Mouse (Mus musculus) MN1 (cell line): ENCODE data around the gene Stat2.
A peak's percentile ranks its signal among the peaks of the same experiment; 100 is the strongest.
"Not testable (repeated sequence)": the region's sequence is repeated elsewhere in the genome, so short reads cannot be mapped to it uniquely, and the experiment has no call there.

Source experiments
- DNase-seq: peaks from one replicate; pipeline ENCODE4 v3.0.0-alpha.2; 2016; ENCODE audit warnings: low spot score

Gene Stat2

DNA sequence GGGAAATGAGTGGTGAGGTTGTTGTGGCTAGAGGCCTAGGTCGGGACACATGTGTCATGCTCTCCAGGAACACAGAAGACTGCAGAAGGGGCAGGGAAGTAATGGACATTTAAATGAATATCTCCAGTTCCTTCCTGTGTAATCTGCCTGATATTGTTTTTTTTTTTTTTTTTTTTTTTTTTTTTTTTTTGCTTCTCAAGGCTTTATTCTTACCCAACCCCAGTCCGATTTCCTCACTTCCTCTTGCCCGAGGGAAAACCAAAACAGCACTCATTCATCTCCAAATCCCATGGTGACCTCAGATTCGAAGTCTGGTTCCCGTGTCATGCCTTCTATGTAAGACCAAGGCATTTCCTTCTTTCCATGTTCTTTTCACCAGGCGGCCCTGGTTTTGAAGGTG lies 27.9 kb downstream of the Stat2 start:
- peak; percentile 59 for DNase-seq

- DNase-seq = peak; percentile 65
Observed at GRCm38 (mm10) chr10:128298702-128299171, 28.4 kb downstream of the Stat2 start, which contains the start of gene Il23a. Il23a (minus strand) TSS chr10:128298752.

GRCm38 (mm10) chr10:128302357-128302756 lies 32.0 kb downstream of the Stat2 start:
- peak; percentile 41 for DNase-seq

- DNase-seq = no peak
Observed at GRCm38 (mm10) chr10:128302785-128303125, 32.4 kb downstream of the Stat2 start.

GRCm38 (mm10) chr10:128303126-128304021 lies 33.0 kb downstream of the Stat2 start, which contains the start of gene Pan2:
Pan2 (plus strand) TSS chr10:128303335.
- DNase-seq = peak; percentile 100

GRCm38 (mm10) chr10:128309654-128310053 lies 39.3 kb downstream of the Stat2 start:
- DNase-seq = no peak

GRCm38 (mm10) chr10:128310177-128310576 lies 39.8 kb downstream of the Stat2 start:
- DNase-seq = peak; percentile 99

- no peak for DNase-seq
Observed at GRCm38 (mm10) chr10:128310902-128311301, 40.5 kb downstream of the Stat2 start.

- DNase-seq = no peak
Observed at GRCm38 (mm10) chr10:128315578-128315977, 45.2 kb downstream of the Stat2 start.

GRCm38 (mm10) chr10:128321641-128322040 lies 51.3 kb downstream of the Stat2 start:
- DNase-seq = no peak

- DNase-seq = peak; percentile 95
Observed at GRCm38 (mm10) chr10:128322141-128323108, 52.1 kb downstream of the Stat2 start, which contains the start of gene Cnpy2. Cnpy2 (plus strand) TSS chr10:128322459.

- no peak for DNase-seq
Observed at GRCm38 (mm10) chr10:128323516-128323915, 53.2 kb downstream of the Stat2 start.

- no peak for DNase-seq
Observed at GRCm38 (mm10) chr10:128326825-128327224, 56.5 kb downstream of the Stat2 start.

DNA sequence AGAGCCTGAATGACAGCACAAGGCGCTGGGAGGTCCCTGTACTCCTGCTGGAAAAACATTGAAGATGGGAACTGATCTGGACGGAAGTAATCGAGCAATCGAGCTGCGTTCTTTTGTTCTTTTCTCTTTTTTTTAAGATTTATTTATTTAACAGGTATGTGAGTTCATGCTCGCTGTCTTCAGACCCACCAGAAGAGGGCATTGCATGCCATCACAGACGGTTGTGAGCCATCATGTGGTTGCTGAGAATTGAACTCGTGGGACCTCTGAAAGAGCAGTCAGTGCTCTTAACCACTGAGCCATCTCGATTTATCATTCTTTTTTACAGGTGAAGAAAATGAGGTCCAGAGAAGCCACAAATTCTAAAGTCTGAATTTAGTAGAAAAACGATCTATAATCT lies 57.3 kb downstream of the Stat2 start:
- no peak for DNase-seq

GRCm38 (mm10) chr10:128332358-128333249 lies 62.2 kb downstream of the Stat2 start:
- not testable (repeated sequence) for DNase-seq

DNA sequence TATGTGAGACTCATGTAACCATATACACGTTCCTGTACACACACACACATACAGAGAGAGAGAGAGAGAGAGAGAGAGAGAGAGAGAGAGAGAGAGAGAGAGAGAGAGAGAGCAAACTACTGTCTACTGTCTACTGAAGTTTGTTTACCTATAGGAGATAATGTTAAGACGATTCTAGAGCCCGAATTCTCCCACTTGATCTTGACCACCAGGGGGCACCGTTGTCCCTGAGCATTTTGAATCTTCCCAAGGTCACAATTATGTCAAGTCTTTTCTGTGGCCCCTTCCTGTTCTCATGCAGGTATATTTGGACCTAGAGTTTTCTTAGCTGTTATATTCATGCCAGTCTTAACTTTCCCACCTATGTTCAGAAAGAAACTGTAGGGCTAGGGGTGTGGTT lies 65.2 kb downstream of the Stat2 start:
- peak; percentile 92 for DNase-seq

DNA sequence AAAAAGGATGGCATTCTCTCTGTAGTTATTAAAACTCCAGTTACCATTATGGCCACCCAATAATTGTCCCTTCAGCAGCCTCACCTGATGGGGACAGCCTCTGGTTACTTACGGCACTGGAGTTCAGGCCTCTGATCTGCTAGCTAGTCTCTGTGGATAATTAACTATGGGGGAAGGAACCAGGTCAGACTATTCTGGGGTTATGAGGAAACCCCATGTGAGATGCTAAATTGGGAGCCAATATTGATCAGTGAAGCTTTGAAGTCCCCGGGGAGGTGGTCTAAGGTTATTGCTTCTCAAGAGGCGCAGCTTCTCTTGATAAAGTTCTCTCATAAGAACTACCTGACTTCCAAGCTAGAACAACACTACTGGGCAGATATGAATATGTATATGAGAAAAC lies 65.8 kb downstream of the Stat2 start:
- no peak for DNase-seq

DNA sequence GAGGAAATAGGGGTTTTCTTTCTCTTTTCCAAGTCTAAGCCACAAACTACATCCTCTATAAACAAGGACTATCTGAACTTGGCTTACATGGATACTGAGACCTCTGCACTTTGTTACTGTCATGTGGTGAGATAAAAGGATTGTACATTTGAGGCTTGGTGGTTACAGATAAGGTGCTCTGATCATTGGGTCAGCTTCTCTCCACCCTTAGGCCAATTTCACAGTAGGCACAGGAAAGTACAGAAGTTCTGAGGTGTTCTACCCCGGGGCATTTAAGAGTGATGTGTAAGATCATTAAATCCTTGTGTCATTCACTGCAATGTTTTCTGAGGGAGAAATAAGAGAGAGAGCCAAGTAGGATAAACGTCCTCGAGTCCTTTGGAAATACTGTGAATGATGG lies 66.2 kb downstream of the Stat2 start:
- no peak for DNase-seq

DNA sequence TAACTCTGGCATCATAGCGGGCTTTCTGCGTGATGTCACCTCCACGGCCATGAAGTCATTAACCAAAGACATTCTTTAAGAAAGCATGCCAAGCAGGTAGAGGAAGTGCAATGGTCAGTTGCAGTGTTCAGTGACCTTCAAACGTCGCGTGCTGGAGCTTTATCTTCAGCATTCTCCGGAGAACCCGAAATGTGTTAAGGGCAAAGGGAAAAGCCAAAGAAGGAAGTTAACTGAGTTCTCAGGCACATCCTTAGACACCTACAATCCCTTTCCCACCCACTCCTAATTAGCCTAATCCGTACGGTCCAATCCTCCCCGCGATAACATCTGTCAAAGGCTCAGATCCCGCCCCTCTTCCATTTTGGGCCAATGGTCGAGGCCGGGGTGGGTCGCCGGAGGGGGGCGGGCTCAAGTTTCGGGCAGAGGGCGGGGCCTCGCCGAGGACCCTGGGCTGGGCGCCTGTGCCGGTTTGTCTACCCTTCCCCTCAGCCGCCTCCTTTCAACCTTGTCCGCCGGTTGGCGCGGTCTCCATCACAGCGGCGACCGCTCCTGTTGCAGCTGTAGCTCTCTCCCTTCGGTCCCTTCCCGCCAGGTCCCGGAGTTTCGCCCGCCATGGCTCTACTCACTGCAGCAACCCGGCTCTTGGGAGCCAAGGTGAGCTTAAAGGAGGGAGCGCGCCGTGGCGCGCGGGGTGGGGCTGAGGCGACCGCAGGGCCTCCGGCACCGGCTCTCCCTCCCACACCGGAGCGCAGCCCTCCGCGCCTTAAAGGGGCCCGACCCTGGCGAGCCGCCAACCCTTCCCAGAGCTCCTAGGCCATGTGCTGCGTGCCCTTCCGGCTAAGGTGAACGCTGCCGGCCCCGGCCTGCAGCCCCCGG lies 67.2 kb downstream of the Stat2 start, which contains the start of gene Cs:
TSS of gene Cs (plus strand) at position 429 of the 876 bp plus-strand sequence.
- DNase-seq = peak; percentile 100

DNA sequence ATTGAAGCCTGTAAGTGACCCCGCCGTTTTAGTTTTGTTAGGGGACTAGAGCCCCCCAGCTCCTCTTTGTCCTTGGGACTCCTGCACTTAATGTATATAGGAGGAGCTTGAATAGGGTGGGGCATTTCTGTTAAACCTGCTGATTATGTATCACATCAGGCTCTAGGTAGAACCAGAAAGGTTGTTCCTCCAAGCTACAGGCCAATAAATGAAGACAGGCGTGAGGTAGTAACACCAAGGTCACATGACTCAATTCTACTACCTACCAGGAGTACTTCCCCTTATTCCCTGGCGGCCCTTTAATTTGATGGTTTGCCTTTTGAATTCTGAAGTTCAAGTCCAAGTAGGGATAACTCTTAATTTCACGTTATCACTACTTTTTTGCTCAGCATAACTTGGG lies 68.1 kb downstream of the Stat2 start:
- DNase-seq = peak; percentile 49
